Mouse (Mus musculus): ENCODE measurements around the gene Gm11985. TPM values are rescaled to one million over a fixed set of nuclear protein-coding genes. Genes with fewer than 3 reads are reported as not detected.

The Gm11985 gene
- polyA plus RNA-seq, 1 experiment, result not detected

Other genes starting within 250 kb of the Gm11985 start
- 0.31 and 0.63 TPM in 2 replicates for gene Adcy1, start 125.1 kb downstream of the Gm11985 start, polyA plus RNA-seq (2012; rRNA removed)
- gene Igfbp1, start 9.2 kb upstream of the Gm11985 start, polyA plus RNA-seq (2012; rRNA removed), result 0.06 TPM in 1 of 2 replicates, not detected in the other
- 21.0 and 31.8 TPM in 2 replicates for gene Igfbp3, start 25.4 kb upstream of the Gm11985 start, polyA plus RNA-seq (2012; rRNA removed)

Measured in large intestine, adult 2 months (tissue).